Mouse (Mus musculus): ENCODE measurements around the gene Stmn1. TPM values are rescaled to one million over a fixed set of nuclear protein-coding genes. Genes with fewer than 3 reads are reported as not detected.

Gene Stmn1
- total RNA-seq (2014; fragmentation: Nextera tagmentation): 878 and 904 TPM in 2 replicates
- total RNA-seq (2017): 966 and 982 TPM in 2 replicates

- ATAC-seq (replicated peaks; ENCODE audit: poor library complexity, severe bottlenecking): peak; percentile 91
Measured at GRCm38 (mm10) chr4:134468215-134468575, at the start of gene Stmn1. Gene Stmn1, plus strand, starts transcription at chr4:134468320.

GRCm38 (mm10) chr4:134421971-134422370 is 46.1 kb upstream of the Stmn1 start:
- no peak for ATAC-seq (replicated peaks; ENCODE audit: poor library complexity, severe bottlenecking)

- no peak for ATAC-seq (replicated peaks; ENCODE audit: poor library complexity, severe bottlenecking)
Measured at GRCm38 (mm10) chr4:134423949-134424348, 44.2 kb upstream of the Stmn1 start.

GRCm38 (mm10) chr4:134425088-134425487 is 43.0 kb upstream of the Stmn1 start:
- ATAC-seq (replicated peaks; ENCODE audit: poor library complexity, severe bottlenecking): no peak

- ATAC-seq (replicated peaks; ENCODE audit: poor library complexity, severe bottlenecking): no peak
Measured at GRCm38 (mm10) chr4:134430381-134431004, 37.6 kb upstream of the Stmn1 start.

- no peak for ATAC-seq (replicated peaks; ENCODE audit: poor library complexity, severe bottlenecking)
Measured at GRCm38 (mm10) chr4:134432686-134433360, 35.3 kb upstream of the Stmn1 start.

GRCm38 (mm10) chr4:134436185-134436584 is 31.9 kb upstream of the Stmn1 start:
- no peak for ATAC-seq (replicated peaks; ENCODE audit: poor library complexity, severe bottlenecking)

GRCm38 (mm10) chr4:134436659-134437058 is 31.5 kb upstream of the Stmn1 start:
- no peak for ATAC-seq (replicated peaks; ENCODE audit: poor library complexity, severe bottlenecking)

- ATAC-seq (replicated peaks; ENCODE audit: poor library complexity, severe bottlenecking): no peak
Measured at GRCm38 (mm10) chr4:134439119-134439518, 29.0 kb upstream of the Stmn1 start.

- no peak for ATAC-seq (replicated peaks; ENCODE audit: poor library complexity, severe bottlenecking)
Measured at GRCm38 (mm10) chr4:134439919-134440318, 28.2 kb upstream of the Stmn1 start.

- no peak for ATAC-seq (replicated peaks; ENCODE audit: poor library complexity, severe bottlenecking)
Measured at GRCm38 (mm10) chr4:134442216-134442615, 25.9 kb upstream of the Stmn1 start.

GRCm38 (mm10) chr4:134443589-134443988 is 24.5 kb upstream of the Stmn1 start:
- no peak for ATAC-seq (replicated peaks; ENCODE audit: poor library complexity, severe bottlenecking)

- ATAC-seq (replicated peaks; ENCODE audit: poor library complexity, severe bottlenecking): no peak
Measured at GRCm38 (mm10) chr4:134444949-134445348, 23.2 kb upstream of the Stmn1 start.

- ATAC-seq (replicated peaks; ENCODE audit: poor library complexity, severe bottlenecking): no peak
Measured at GRCm38 (mm10) chr4:134445489-134445888, 22.6 kb upstream of the Stmn1 start.

GRCm38 (mm10) chr4:134447966-134448365 is 20.2 kb upstream of the Stmn1 start:
- no peak for ATAC-seq (replicated peaks; ENCODE audit: poor library complexity, severe bottlenecking)

GRCm38 (mm10) chr4:134449595-134450391 is 18.3 kb upstream of the Stmn1 start:
- no peak for ATAC-seq (replicated peaks; ENCODE audit: poor library complexity, severe bottlenecking)

- no peak for ATAC-seq (replicated peaks; ENCODE audit: poor library complexity, severe bottlenecking)
Measured at GRCm38 (mm10) chr4:134450392-134451195, 17.5 kb upstream of the Stmn1 start.

GRCm38 (mm10) chr4:134451484-134451883 is 16.6 kb upstream of the Stmn1 start:
- no peak for ATAC-seq (replicated peaks; ENCODE audit: poor library complexity, severe bottlenecking)

GRCm38 (mm10) chr4:134453619-134454400 is 14.3 kb upstream of the Stmn1 start:
- no peak for ATAC-seq (replicated peaks; ENCODE audit: poor library complexity, severe bottlenecking)

- peak; percentile 80 for ATAC-seq (replicated peaks; ENCODE audit: poor library complexity, severe bottlenecking)
Measured at GRCm38 (mm10) chr4:134455310-134455709, 12.8 kb upstream of the Stmn1 start.
